Mouse (Mus musculus): ENCODE data around the gene Ssb. TPM values are rescaled to one million over a fixed set of nuclear protein-coding genes. Genes with fewer than 3 reads are reported as not detected.

The Ssb gene
- polyA plus RNA-seq, 1 experiment from 2014 or later, result 233 TPM

DNA sequence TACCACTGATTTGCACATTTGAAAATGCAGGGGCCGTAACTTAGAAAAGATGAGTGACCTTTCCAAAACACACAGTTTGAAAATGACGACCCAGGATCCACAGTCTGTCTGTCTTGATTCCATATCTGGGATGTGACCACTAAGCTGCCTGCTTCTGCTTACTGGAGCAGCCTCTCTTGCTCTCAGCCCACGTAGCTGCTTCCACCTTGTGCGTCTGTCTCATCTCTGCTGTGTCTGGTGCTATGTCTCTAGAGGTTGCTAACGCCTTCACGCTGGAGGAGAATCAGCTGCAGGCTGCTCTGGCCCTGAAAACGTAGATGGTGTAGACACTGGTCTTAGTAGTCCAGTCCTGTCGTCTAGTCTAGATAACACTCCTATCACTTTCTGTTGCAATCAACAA is 31.2 kb upstream of the Ssb start:
- no peak overlapping the region for H3K9ac ChIP-seq

DNA sequence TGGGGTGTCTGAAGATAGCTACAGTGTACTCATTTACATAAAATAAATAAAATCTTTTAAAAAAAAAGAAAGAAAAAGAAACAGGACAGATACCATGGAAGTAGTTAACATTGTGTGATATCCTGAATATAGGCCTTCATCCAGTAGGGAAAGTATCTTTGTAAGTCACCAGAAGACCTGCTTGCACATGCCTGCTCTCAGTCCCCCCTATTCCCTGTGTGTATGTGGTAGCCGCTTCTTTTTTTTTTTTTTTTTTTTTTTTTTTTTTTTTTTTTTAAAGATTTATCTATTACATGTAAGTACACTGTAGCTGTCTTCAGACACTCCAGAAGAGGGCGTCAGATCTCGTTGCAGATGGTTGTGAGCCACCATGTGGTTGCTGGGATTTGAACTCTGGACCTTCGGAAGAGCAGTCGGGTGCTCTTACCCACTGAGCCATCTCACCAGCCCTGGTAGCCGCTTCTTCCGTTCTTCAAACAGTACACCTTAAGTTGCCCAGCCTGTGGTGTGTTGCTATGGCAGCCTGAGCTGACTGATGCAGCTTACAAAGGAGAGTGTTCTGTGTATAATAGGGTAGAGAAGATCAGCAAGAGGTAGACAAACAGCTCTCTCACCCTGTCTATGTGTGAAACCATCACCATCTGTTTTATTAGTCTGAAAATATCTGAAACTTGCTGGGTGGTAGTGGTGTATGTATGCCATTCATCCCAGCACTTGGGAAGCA is 24.0 kb upstream of the Ssb start:
- Histone ChIP-seq H3K27me3 (replicated peaks) (no peaks in the 10 kb centered on the region), H3K4me2 (no peak overlapping the region), H3K9me3 (replicated peaks) (no peaks in the 10 kb centered on the region), H3K4me1 (replicated peaks) (no peaks in the 10 kb centered on the region), H3K9ac (no peak overlapping the region), H3K36me3 (peaks cover 50% of the 10 kb centered on the region), H3K4me3 (no peak overlapping the region), H3K27ac (ENCODE audit: poor library complexity, severe bottlenecking) (no peak overlapping the region)
- 75% methylated on average over 7 of the region's 7 CpGs for WGBS
- no peak for ATAC-seq (ENCODE audit: insufficient number of reproducible peaks, low FRiP score)

More for the DNA sequence above, 31.2 kb upstream of the Ssb start:
- ATAC-seq (ENCODE audit: insufficient number of reproducible peaks, low FRiP score), result no peak
- Histone ChIP-seq H3K27me3 (replicated peaks) (no peaks in the 10 kb centered on the region), H3K4me1 (replicated peaks) (peaks cover 14% of the 10 kb centered on the region), H3K27ac (ENCODE audit: poor library complexity, severe bottlenecking) (no peak overlapping the region), H3K9me3 (replicated peaks) (no peaks in the 10 kb centered on the region), H3K36me3 (peaks cover 78% of the 10 kb centered on the region), H3K4me3 (no peak overlapping the region), H3K4me2 (no peak overlapping the region)
- WGBS, result 72% methylated on average over 8 of the region's 8 CpGs

DNA sequence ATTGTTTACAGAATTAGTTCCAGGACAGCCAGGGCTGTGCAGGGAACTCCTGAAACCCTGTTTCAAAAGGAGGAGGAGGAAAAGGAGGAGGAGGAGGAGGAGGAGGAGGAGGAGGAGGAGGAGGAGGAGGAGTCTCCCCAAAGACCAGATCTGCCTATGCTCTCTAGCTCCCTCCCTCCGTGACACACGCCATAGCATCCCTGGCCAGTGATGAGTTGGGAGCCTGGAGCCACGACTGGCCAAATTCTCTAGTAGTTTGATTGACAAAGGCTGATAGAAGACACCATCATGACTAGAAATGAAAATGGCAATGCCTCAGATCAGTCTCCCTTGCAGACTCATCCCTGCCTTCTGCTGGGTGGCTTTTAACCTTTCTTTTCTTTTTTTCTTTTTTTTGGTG is 23.4 kb upstream of the Ssb start:
- Histone ChIP-seq H3K27ac (ENCODE audit: poor library complexity, severe bottlenecking) (no peak overlapping the region), H3K4me1 (replicated peaks) (no peaks in the 10 kb centered on the region), H3K27me3 (replicated peaks) (no peaks in the 10 kb centered on the region), H3K9ac (no peak overlapping the region), H3K36me3 (peaks cover 44% of the 10 kb centered on the region), H3K4me2 (no peak overlapping the region), H3K9me3 (replicated peaks) (no peaks in the 10 kb centered on the region), H3K4me3 (no peak overlapping the region)
- no peak for ATAC-seq (ENCODE audit: insufficient number of reproducible peaks, low FRiP score)
- 34% methylated on average over 3 of the region's 3 CpGs for WGBS

- Histone ChIP-seq H3K27ac (ENCODE audit: poor library complexity, severe bottlenecking) (no peak overlapping the region), H3K4me1 (replicated peaks) (no peaks in the 10 kb centered on the region)
- ATAC-seq (ENCODE audit: insufficient number of reproducible peaks, low FRiP score), result no peak
Measured at GRCm38 (mm10) chr2:69838707-69839106, 22.7 kb upstream of the Ssb start.

DNA sequence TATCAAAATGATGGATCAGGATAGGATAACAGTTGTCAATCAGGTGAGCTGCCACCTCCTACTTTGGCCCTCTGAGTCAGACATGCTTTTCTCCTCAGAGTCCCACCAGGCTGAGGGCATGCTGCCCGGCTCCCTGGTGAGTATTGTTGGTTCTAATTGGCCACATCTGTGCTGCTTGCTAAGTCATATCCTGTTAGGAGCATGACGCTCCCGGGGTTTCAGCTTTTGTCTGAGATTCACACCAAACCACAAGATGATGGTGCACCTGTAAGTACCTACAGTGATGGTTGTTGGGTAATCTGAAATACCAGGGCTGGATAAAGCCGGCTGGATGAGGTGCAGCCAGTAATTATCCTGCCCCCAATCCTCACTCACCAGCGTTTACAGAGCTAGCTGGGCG is 21.1 kb upstream of the Ssb start:
- Histone ChIP-seq H3K9me3 (replicated peaks) (no peaks in the 10 kb centered on the region), H3K4me1 (replicated peaks) (no peaks in the 10 kb centered on the region), H3K27ac (ENCODE audit: poor library complexity, severe bottlenecking) (no peak overlapping the region), H3K4me3 (no peak overlapping the region), H3K27me3 (replicated peaks) (no peaks in the 10 kb centered on the region), H3K36me3 (peaks cover 24% of the 10 kb centered on the region), H3K9ac (no peak overlapping the region), H3K4me2 (no peak overlapping the region)
- WGBS, result 42% methylated on average over 6 of the region's 6 CpGs
- no peak for ATAC-seq (ENCODE audit: insufficient number of reproducible peaks, low FRiP score)

More at GRCm38 (mm10) chr2:69838707-69839106, 22.7 kb upstream of the Ssb start:
- no peak overlapping the region for H3K4me3 ChIP-seq
- peaks cover 37% of the 10 kb centered on the region for H3K36me3 ChIP-seq
- no peaks in the 10 kb centered on the region for H3K27me3 ChIP-seq (replicated peaks)
- H3K9me3 ChIP-seq (replicated peaks), result no peaks in the 10 kb centered on the region
- H3K9ac ChIP-seq, result no peak overlapping the region
- H3K4me2 ChIP-seq, result no peak overlapping the region

- 63% methylated on average over 6 of the region's 6 CpGs for WGBS
- Histone ChIP-seq H3K27me3 (replicated peaks) (no peaks in the 10 kb centered on the region), H3K4me1 (replicated peaks) (no peaks in the 10 kb centered on the region), H3K4me3 (no peak overlapping the region), H3K9ac (no peak overlapping the region), H3K36me3 (no peaks in the 10 kb centered on the region), H3K9me3 (replicated peaks) (no peaks in the 10 kb centered on the region), H3K27ac (ENCODE audit: poor library complexity, severe bottlenecking) (no peak overlapping the region), H3K4me2 (no peak overlapping the region)
- 0 out of 2 replicates have a peak, but pooled peaks have one; percentile 40 for ATAC-seq (ENCODE audit: insufficient number of reproducible peaks, low FRiP score)
Measured at GRCm38 (mm10) chr2:69849215-69849614, 12.1 kb upstream of the Ssb start.

DNA sequence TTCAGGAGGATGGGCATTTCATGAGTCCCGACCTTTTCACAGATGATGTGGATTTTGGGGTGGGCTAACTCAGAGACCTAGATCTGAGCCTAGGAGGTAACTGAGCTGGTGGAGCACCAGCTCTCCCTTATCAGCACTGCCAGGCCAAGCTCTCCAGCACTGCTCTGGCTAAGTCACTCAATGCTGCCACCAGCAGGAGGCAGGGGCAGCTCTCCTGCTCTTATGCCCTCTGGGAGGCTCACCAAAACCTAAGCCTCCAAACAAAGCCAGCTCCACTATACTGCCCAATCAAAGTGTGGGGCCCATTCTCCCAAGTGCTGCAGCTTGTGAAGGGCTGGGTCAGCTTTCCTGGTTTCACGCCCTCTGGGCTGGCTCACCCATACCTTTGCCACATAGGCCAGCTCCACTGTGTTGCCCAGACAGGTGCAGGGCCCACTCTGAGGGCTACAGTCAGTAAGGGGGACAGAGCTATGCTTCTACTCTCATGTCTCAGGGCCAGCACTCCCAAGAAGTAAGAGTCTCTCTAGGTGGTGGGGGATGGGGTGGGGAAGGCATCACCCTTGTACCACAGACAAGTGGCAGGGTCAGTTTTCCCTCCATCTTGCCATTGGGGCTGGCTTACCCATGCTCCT is 9.8 kb upstream of the Ssb start:
- Histone ChIP-seq H3K9me3 (replicated peaks) (no peaks in the 10 kb centered on the region), H3K4me3 (no peak overlapping the region), H3K9ac (no peak overlapping the region), H3K27ac (ENCODE audit: poor library complexity, severe bottlenecking) (no peak overlapping the region), H3K4me1 (replicated peaks) (no peaks in the 10 kb centered on the region), H3K4me2 (no peak overlapping the region), H3K36me3 (no peaks in the 10 kb centered on the region), H3K27me3 (replicated peaks) (no peaks in the 10 kb centered on the region)
- no peak for ATAC-seq (ENCODE audit: insufficient number of reproducible peaks, low FRiP score)
- WGBS, result 55% methylated on average over 2 of the region's 2 CpGs

DNA sequence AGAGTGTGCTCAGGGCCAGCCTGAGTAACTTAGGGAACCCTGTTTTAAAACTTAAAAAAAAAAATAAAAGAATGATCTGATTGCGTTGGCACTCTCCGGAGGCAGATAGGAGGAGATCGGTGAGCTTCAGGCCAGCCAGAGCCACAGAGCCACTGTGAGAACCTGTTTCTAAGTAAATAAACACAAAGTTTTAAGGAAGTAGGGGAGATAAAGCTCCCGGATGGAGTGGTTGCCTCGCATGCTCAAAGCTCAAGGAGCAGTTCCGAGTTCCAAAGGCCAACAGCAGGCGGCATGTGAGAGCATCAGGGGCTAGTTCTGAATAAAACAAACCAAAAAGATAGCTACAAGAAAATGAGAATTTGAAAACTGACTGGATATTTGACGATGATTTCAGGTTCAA is 5.0 kb upstream of the Ssb start:
- H3K4me3 ChIP-seq, result no peak overlapping the region
- ATAC-seq (ENCODE audit: insufficient number of reproducible peaks, low FRiP score), result no peak
- WGBS, result 24% methylated on average over 8 of the region's 8 CpGs

DNA sequence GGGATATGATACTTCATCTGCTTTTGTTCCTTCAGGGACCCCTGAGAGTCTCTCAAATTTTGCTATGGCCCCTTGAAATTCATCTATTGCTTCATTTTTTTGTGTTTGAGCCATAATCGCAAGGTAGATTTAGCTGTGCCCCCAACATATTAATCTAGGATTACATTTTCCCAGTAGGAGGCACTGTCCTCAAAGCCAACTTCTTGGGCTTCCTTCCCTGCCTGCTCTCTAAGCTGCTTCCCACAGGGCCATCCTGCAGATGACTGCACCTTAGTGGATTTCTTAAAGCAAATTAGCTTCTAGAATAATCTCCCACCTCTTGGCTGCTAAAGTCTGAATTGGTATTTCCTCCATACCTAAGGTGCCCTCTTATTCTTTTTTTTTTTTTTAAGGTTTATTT is 3.5 kb upstream of the Ssb start:
- H3K9ac ChIP-seq, result no peak overlapping the region
- 84% methylated on average over 1 of the region's 1 CpGs for WGBS
- no peak overlapping the region for H3K4me2 ChIP-seq
- no peak overlapping the region for H3K4me3 ChIP-seq
- H3K9me3 ChIP-seq (replicated peaks), result no peaks in the 10 kb centered on the region
- no peak for ATAC-seq (ENCODE audit: insufficient number of reproducible peaks, low FRiP score)
- H3K27ac ChIP-seq (ENCODE audit: poor library complexity, severe bottlenecking), result no peak overlapping the region
- H3K36me3 ChIP-seq, result no peaks in the 10 kb centered on the region
- H3K27me3 ChIP-seq (replicated peaks), result no peaks in the 10 kb centered on the region
- H3K4me1 ChIP-seq (replicated peaks), result 0 out of 2 replicates have a peak, but pooled peaks cover 3% of the 10 kb centered on the region

More for the DNA sequence above, 5.0 kb upstream of the Ssb start:
- H3K27ac ChIP-seq (ENCODE audit: poor library complexity, severe bottlenecking), result no peak overlapping the region
- H3K9ac ChIP-seq, result no peak overlapping the region
- H3K4me2 ChIP-seq, result no peak overlapping the region
- H3K9me3 ChIP-seq (replicated peaks), result no peaks in the 10 kb centered on the region
- no peaks in the 10 kb centered on the region for H3K27me3 ChIP-seq (replicated peaks)
- 0 out of 2 replicates have a peak, but pooled peaks cover 3% of the 10 kb centered on the region for H3K4me1 ChIP-seq (replicated peaks)
- H3K36me3 ChIP-seq, result no peaks in the 10 kb centered on the region

GRCm38 (mm10) chr2:69860972-69861452 is 350 bp upstream of the Ssb start:
- H3K9ac ChIP-seq, result peak overlapping the region; percentile 100
- peak overlapping the region; percentile 77 for H3K4me2 ChIP-seq
- 0 out of 2 replicates have a peak, but pooled peaks have one; percentile 49 for ATAC-seq (ENCODE audit: insufficient number of reproducible peaks, low FRiP score)
- peak overlapping the region; percentile 100 for H3K4me3 ChIP-seq
- no peaks in the 10 kb centered on the region for H3K9me3 ChIP-seq (replicated peaks)
- H3K27me3 ChIP-seq (replicated peaks), result no peaks in the 10 kb centered on the region
- H3K36me3 ChIP-seq, result peaks cover 6% of the 10 kb centered on the region; the same call in 1 of the 2 replicates
- peaks cover 5% of the 10 kb centered on the region; the same call in 1 of the 2 replicates for H3K4me1 ChIP-seq (replicated peaks)
- WGBS, result 10% methylated on average over 13 of the region's 13 CpGs
- peak overlapping the region; percentile 47 for H3K27ac ChIP-seq (ENCODE audit: poor library complexity, severe bottlenecking)

DNA sequence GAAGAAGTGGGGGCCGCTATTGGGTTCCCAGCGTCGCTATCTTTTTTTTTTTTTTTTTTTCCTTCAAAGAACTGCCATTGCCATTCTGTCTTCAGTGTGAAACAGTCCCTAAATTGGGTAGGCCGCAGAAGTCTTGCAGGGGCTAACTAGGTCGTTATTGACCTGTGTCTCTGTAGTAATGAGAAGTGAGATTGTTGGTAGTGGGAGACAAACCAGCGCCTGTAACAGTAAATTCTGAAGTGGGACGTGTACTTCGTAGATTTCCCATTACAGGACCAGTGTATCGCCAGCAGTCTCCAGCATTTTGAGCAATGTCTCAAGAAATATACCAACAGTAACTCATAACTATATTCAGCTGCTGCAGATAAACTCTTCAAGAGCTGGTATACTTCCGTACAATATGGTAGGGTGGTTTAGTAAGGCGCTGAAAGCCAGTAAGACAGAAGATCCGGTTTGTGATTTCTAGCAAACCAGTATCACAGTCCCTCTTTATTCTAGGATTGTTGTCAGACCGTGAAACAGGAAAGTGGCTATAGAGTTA is 825 bp downstream of the Ssb start:
- 2% methylated on average over 13 of the region's 13 CpGs for WGBS

More for the DNA sequence above, 825 bp downstream of the Ssb start:
- peak overlapping the region; percentile 100 for H3K4me3 ChIP-seq
- peaks cover 5% of the 10 kb centered on the region; the same call in 1 of the 2 replicates for H3K4me1 ChIP-seq (replicated peaks)
- no peak for ATAC-seq (ENCODE audit: insufficient number of reproducible peaks, low FRiP score)
- no peaks in the 10 kb centered on the region for H3K27me3 ChIP-seq (replicated peaks)
- H3K4me2 ChIP-seq, result peak overlapping the region; percentile 77
- peaks cover 10% of the 10 kb centered on the region for H3K36me3 ChIP-seq
- no peaks in the 10 kb centered on the region for H3K9me3 ChIP-seq (replicated peaks)
- H3K27ac ChIP-seq (ENCODE audit: poor library complexity, severe bottlenecking), result peak overlapping the region; percentile 95
- H3K9ac ChIP-seq, result peak overlapping the region; percentile 100

All from heart, embryonic 12.5 days (tissue).